Comparison of ENCODE assay signal across 9 mouse cellular contexts in genomic region chr1:34852116-34852878, GRCm38 (mm10). TPM values are rescaled to one million over a fixed set of nuclear protein-coding genes. Genes with fewer than 3 reads are reported as not detected.
DNase-seq lines count a peak whose midpoint lies in the region; ATAC-seq and TF ChIP-seq lines count a peak whose summit lies in the region.
"Had no signal": no experiment of that assay in that cellular context is flagged by ENCODE, and none has a peak within 500 bp of the region (broad histone marks: within the 10 kb centered on the region; RNA-seq: fewer than 3 reads in every experiment).

No protein-coding gene starts in this region.

- TF ChIP-seq CTCF in kidney, postnatal 0 days (IDR thresholded peaks at IDR 0.05; ENCODE audit: low read depth): no peak

- peaks cover 24% of the 10 kb centered on the region for H3K4me1 ChIP-seq in heart, embryonic 10.5 days
- peaks cover 19% of the 10 kb centered on the region; the same call in 1 of the 2 replicates for H3K4me1 ChIP-seq in kidney, postnatal 0 days (replicated peaks; ENCODE audit: insufficient read depth, low read length)
- H3K4me1 ChIP-seq in hindbrain, embryonic 14.5 days (replicated peaks; ENCODE audit: control insufficient read depth, insufficient read depth, low read length): peaks cover 24% of the 10 kb centered on the region

- WGBS in heart, embryonic 10.5 days: 76% methylated on average over 11 of the region's 11 CpGs
- 57% methylated on average over 11 of the region's 11 CpGs for WGBS in kidney, postnatal 0 days
- 85% methylated on average over 11 of the region's 11 CpGs for WGBS in hindbrain, embryonic 14.5 days

- H3K4me2 ChIP-seq in kidney, postnatal 0 days (ENCODE audit: low read length): peak overlapping the region; percentile 44; the same call in 1 of the 2 replicates
- H3K4me2 ChIP-seq in hindbrain, embryonic 14.5 days (replicated peaks): peak overlapping the region; percentile 55
- peak overlapping the region; percentile 93 for H3K4me2 ChIP-seq in myocyte (ENCODE audit: low read depth)

- H3ac ChIP-seq in myocyte (ENCODE audit: control insufficient read depth, insufficient read length): no peak overlapping the region

- 0 out of 2 replicates have a peak overlapping the region, but pooled peaks have one; percentile 35 for H3K9ac ChIP-seq in kidney, postnatal 0 days (ENCODE audit: low read depth, low read length)
- peak overlapping the region; percentile 44 for H3K9ac ChIP-seq in hindbrain, embryonic 14.5 days
- H3K9ac ChIP-seq: lung, embryonic 14.5 days had no signal

- no peak for DNase-seq in heart, embryonic 10.5 days (ENCODE audit: low spot score)
- no peak for DNase-seq in heart, adult 11 months
- no peak for DNase-seq in kidney, postnatal 0 days (ENCODE audit: low spot score)
- no peak for DNase-seq in kidney, postnatal 14 days
- no peak for DNase-seq in hindbrain, embryonic 14.5 days (ENCODE audit: low spot score)
- DNase-seq in layer of hippocampus, adult 9-11 months: no peak
- no peak for DNase-seq in embryo, embryonic 10 days (ENCODE audit: low spot score)
- DNase-seq: lung, embryonic 14.5 days had no signal

- peaks cover 58% of the 10 kb centered on the region for H3K79me2 ChIP-seq in myocyte (ENCODE audit: control insufficient read depth, insufficient read depth)

- TF ChIP-seq POLR2A in myocyte (IDR thresholded peaks at IDR 0.05; ENCODE audit: insufficient read length, low read depth): no peak

- ATAC-seq in kidney, postnatal 0 days (replicated peaks; ENCODE audit: low FRiP score, low read depth): no peak
- ATAC-seq in hindbrain, embryonic 14.5 days (ENCODE audit: low FRiP score): no peak

- H3K27me3 ChIP-seq in heart, embryonic 10.5 days (ENCODE audit: insufficient read depth, poor library complexity, severe bottlenecking): no peaks in the 10 kb centered on the region
- H3K27me3 ChIP-seq in kidney, postnatal 0 days (ENCODE audit: insufficient read depth, low read length): no peaks in the 10 kb centered on the region
- H3K27me3 ChIP-seq in hindbrain, embryonic 14.5 days (ENCODE audit: control insufficient read depth, insufficient read depth, low read length): no peaks in the 10 kb centered on the region
- no peaks in the 10 kb centered on the region for H3K27me3 ChIP-seq in myocyte (ENCODE audit: control insufficient read depth, insufficient read depth, insufficient read length)

- no peaks in the 10 kb centered on the region for H3K36me3 ChIP-seq in heart, embryonic 10.5 days
- H3K36me3 ChIP-seq in kidney, postnatal 0 days (ENCODE audit: insufficient read depth, low read length): no peaks in the 10 kb centered on the region
- no peaks in the 10 kb centered on the region for H3K36me3 ChIP-seq in hindbrain, embryonic 14.5 days (replicated peaks; ENCODE audit: control insufficient read depth, insufficient read depth)
- peaks cover 3% of the 10 kb centered on the region for H3K36me3 ChIP-seq in myocyte (ENCODE audit: control insufficient read depth, insufficient read depth)

- no peak overlapping the region for H3K4me3 ChIP-seq in heart, embryonic 10.5 days
- H3K4me3 ChIP-seq in kidney, postnatal 0 days (replicated peaks; ENCODE audit: low read depth, low read length): no peak overlapping the region
- H3K4me3 ChIP-seq in hindbrain, embryonic 14.5 days (replicated peaks; ENCODE audit: low read length): no peak overlapping the region
- peak overlapping the region; percentile 58 for H3K4me3 ChIP-seq in myocyte

- H3K27ac ChIP-seq in heart, embryonic 10.5 days: peak overlapping the region; percentile 69; the same call in 1 of the 2 replicates
- H3K27ac ChIP-seq in kidney, postnatal 0 days: peak overlapping the region; percentile 47; the same call in 1 of the 2 replicates
- H3K27ac ChIP-seq in hindbrain, embryonic 14.5 days: peak overlapping the region; percentile 43

- no peaks in the 10 kb centered on the region for H3K9me3 ChIP-seq in heart, embryonic 10.5 days
- no peaks in the 10 kb centered on the region for H3K9me3 ChIP-seq in kidney, postnatal 0 days (replicated peaks; ENCODE audit: low read length)
- H3K9me3 ChIP-seq in hindbrain, embryonic 14.5 days (ENCODE audit: control insufficient read depth, low read length): no peaks in the 10 kb centered on the region

TF ChIP-seq in myocyte, 11 proteins besides CTCF, POLR2A, EP300 and RAD21:
- no peak for TF ChIP-seq SRF (IDR thresholded peaks at IDR 0.05; ENCODE audit: control insufficient read depth, insufficient read length, low read depth)
- no peak for TF ChIP-seq TCF12 (IDR thresholded peaks at IDR 0.05; ENCODE audit: insufficient read depth, poor library complexity, severe bottlenecking)
- no peak for TF ChIP-seq MYOD1 (IDR thresholded peaks at IDR 0.05; ENCODE audit: control insufficient read depth in 1 of 3, insufficient read length in 2 of 3, low read depth in 2 of 3)

RNA-seq across cellular contexts. Expression of gene Plekhb2, which starts 2.5 kb away (rescaled TPM):
- polyA plus RNA-seq in heart, embryonic 10.5 days (2016; fragmentation: Nextera tagmentation; extraction: Ambion mirVana): 37.8 and 65.1 TPM in 2 replicates
- 61.2 and 74.8 TPM in 2 replicates for polyA plus RNA-seq in kidney, postnatal 0 days (2015; fragmentation: Nextera tagmentation; extraction: Ambion mirVana)
- polyA plus RNA-seq in hindbrain, embryonic 14.5 days (2014; fragmentation: Nextera tagmentation; extraction: Ambion mirVana): 75.0 and 85.6 TPM in 2 replicates
- 66.2 TPM for polyA plus RNA-seq in myocyte (2012; fragmentation: generic; extraction: Trizol)

RNA-seq across cellular contexts. Expression of gene Fam168b, which starts 9.4 kb away (rescaled TPM):
- polyA plus RNA-seq in heart, embryonic 10.5 days (2016; fragmentation: Nextera tagmentation; extraction: Ambion mirVana): 66.7 and 73.6 TPM in 2 replicates
- polyA plus RNA-seq in kidney, postnatal 0 days (2015; fragmentation: Nextera tagmentation; extraction: Ambion mirVana): 47.2 and 49.1 TPM in 2 replicates
- 114 and 129 TPM in 2 replicates for polyA plus RNA-seq in hindbrain, embryonic 14.5 days (2014; fragmentation: Nextera tagmentation; extraction: Ambion mirVana)
- 37.7 TPM for polyA plus RNA-seq in myocyte (2012; fragmentation: generic; extraction: Trizol)
